Mouse (Mus musculus) ES-Bruce4 (cell line): ENCODE results near the gene Ankfn1. TPM values are rescaled to one million over a fixed set of nuclear protein-coding genes. Genes with fewer than 3 reads are reported as not detected.

Experiments used
- H3K27ac ChIP-seq: 2 replicates; pipeline ENCODE4 v1.5.1; 2012; ENCODE audit warnings: low read length, inconsistent platforms; ENCODE audit not compliant: insufficient read depth
- H3K27me3 ChIP-seq: 2 replicates; pipeline ENCODE4 v1.6.1; 2012; ENCODE audit warnings: mild to moderate bottlenecking, low read length, inconsistent platforms; ENCODE audit not compliant: control insufficient read depth, poor library complexity, insufficient read depth, severe bottlenecking
- H3K36me3 ChIP-seq: 2 replicates; pipeline ENCODE4 v1.6.1; 2012; ENCODE audit warnings: inconsistent platforms, mild to moderate bottlenecking, low read length, moderate library complexity; ENCODE audit not compliant: control insufficient read depth, poor library complexity, insufficient read depth, severe bottlenecking
- H3K4me1 ChIP-seq: one replicate; pipeline ENCODE4 v1.8.1; 2011; ENCODE audit warnings: low read length; ENCODE audit not compliant: control insufficient read depth, insufficient read depth
- H3K4me3 ChIP-seq: 2 replicates; pipeline ENCODE4 v1.5.1; 2011; ENCODE audit warnings: low read depth, mild to moderate bottlenecking, low read length
- H3K9ac ChIP-seq: 2 replicates; pipeline ENCODE4 v1.6.1; 2012; ENCODE audit warnings: low read depth, mild to moderate bottlenecking, inconsistent platforms; ENCODE audit not compliant: poor library complexity, severe bottlenecking
- H3K9me3 ChIP-seq: replicated peaks from 2 replicates; pipeline ENCODE4 v1.6.1; 2012; ENCODE audit warnings: mild to moderate bottlenecking, low read length, inconsistent platforms; ENCODE audit not compliant: control insufficient read depth, poor library complexity, insufficient read depth, severe bottlenecking
- CTCF ChIP-seq: IDR thresholded peaks from one replicate; pipeline ENCODE4 v1.8.1; 2011; ENCODE audit warnings: low read depth, low read length
- EP300 ChIP-seq: IDR thresholded peaks from 2 replicates; pipeline ENCODE4 v1.6.1; 2011; ENCODE audit warnings: low read depth, low read length; ENCODE audit not compliant: insufficient read depth
- POLR2A ChIP-seq: IDR thresholded peaks from one replicate; pipeline ENCODE4 v1.8.1; 2011; ENCODE audit warnings: low read length; ENCODE audit not compliant: insufficient read depth
- polyA plus RNA-seq: library from polyadenylated mRNA; stranded (reverse); fragments of >200 nt; gene quantifications from 2 replicates; pipeline ENCODE4 v1.2.4, GENCODE M21; 2011; ENCODE audit warnings: low read depth; ENCODE audit not compliant: missing spikeins, insufficient read depth, insufficient read length

Gene Ankfn1
- polyA plus RNA-seq, 1 experiment, result not detected

GRCm38 (mm10) chr11:89708526-89708925, 68.9 kb downstream of the Ankfn1 start:
- Histone ChIP-seq H3K4me3 (no peak overlapping the region), H3K4me1 (no peaks in the 10 kb centered on the region), H3K9me3 (no peaks in the 10 kb centered on the region), H3K27ac (no peak overlapping the region), H3K27me3 (no peaks in the 10 kb centered on the region), H3K36me3 (no peaks in the 10 kb centered on the region), H3K9ac (no peak overlapping the region)
- no peak for TF ChIP-seq POLR2A
- TF ChIP-seq CTCF, result no peak
- TF ChIP-seq EP300, result no peak

GRCm38 (mm10) chr11:89696431-89697403, 80.7 kb downstream of the Ankfn1 start:
- Histone ChIP-seq H3K36me3 (no peaks in the 10 kb centered on the region), H3K27ac (no peak overlapping the region), H3K27me3 (no peaks in the 10 kb centered on the region), H3K4me3 (no peak overlapping the region), H3K9me3 (no peaks in the 10 kb centered on the region), H3K4me1 (no peaks in the 10 kb centered on the region), H3K9ac (no peak overlapping the region)
- TF ChIP-seq POLR2A (no peak), EP300 (no peak), CTCF (no peak)

- no peak overlapping the region for H3K4me3 ChIP-seq
- no peak for TF ChIP-seq CTCF
- TF ChIP-seq EP300, result no peak
- no peak for TF ChIP-seq POLR2A
- no peaks in the 10 kb centered on the region for H3K36me3 ChIP-seq
- no peaks in the 10 kb centered on the region for H3K27me3 ChIP-seq
- no peaks in the 10 kb centered on the region for H3K4me1 ChIP-seq
- no peaks in the 10 kb centered on the region for H3K9me3 ChIP-seq
- no peak overlapping the region for H3K9ac ChIP-seq
- no peak overlapping the region for H3K27ac ChIP-seq
Observed at GRCm38 (mm10) chr11:89693686-89694085, 83.8 kb downstream of the Ankfn1 start.

- Histone ChIP-seq H3K4me3 (no peak overlapping the region), H3K27me3 (no peaks in the 10 kb centered on the region), H3K9me3 (no peaks in the 10 kb centered on the region), H3K9ac (no peak overlapping the region), H3K27ac (no peak overlapping the region), H3K4me1 (no peaks in the 10 kb centered on the region), H3K36me3 (no peaks in the 10 kb centered on the region)
- TF ChIP-seq POLR2A, result no peak
- TF ChIP-seq CTCF, result no peak
- TF ChIP-seq EP300, result no peak
Observed at GRCm38 (mm10) chr11:89676922-89677321, 100.5 kb downstream of the Ankfn1 start.

- no peak overlapping the region for H3K4me3 ChIP-seq
- H3K27ac ChIP-seq, result no peak overlapping the region
- H3K4me1 ChIP-seq, result no peaks in the 10 kb centered on the region
- H3K9ac ChIP-seq, result no peak overlapping the region
- no peaks in the 10 kb centered on the region for H3K27me3 ChIP-seq
- H3K9me3 ChIP-seq, result no peaks in the 10 kb centered on the region
- TF ChIP-seq CTCF (no peak), EP300 (no peak), POLR2A (no peak)
- no peaks in the 10 kb centered on the region for H3K36me3 ChIP-seq
Observed at GRCm38 (mm10) chr11:89673916-89674507, 103.4 kb downstream of the Ankfn1 start.

- Histone ChIP-seq H3K27me3 (no peaks in the 10 kb centered on the region), H3K4me1 (no peaks in the 10 kb centered on the region), H3K4me3 (no peak overlapping the region), H3K9me3 (no peaks in the 10 kb centered on the region), H3K9ac (no peak overlapping the region), H3K27ac (no peak overlapping the region), H3K36me3 (no peaks in the 10 kb centered on the region)
- TF ChIP-seq EP300 (no peak), CTCF (no peak), POLR2A (no peak)
Observed at GRCm38 (mm10) chr11:89672510-89673085, 104.9 kb downstream of the Ankfn1 start.
